Mouse (Mus musculus) thymus, adult 2 months (tissue): Measurements from ENCODE around the gene Mok.

Experiments
- CTCF ChIP-seq: fragments of 200-500 bp; IDR thresholded peaks from 2 replicates; pipeline ENCODE4 v1.5.1; 2012; ENCODE audit warnings: mild to moderate bottlenecking, control low read depth, low read length, moderate library complexity, borderline replicate concordance; ENCODE audit not compliant: control insufficient read depth, poor library complexity, insufficient read depth; ENCODE audit errors: extremely low read depth
- POLR2A ChIP-seq: fragments of 200-500 bp; IDR thresholded peaks from 2 replicates; pipeline ENCODE4 v1.6.1; 2012; ENCODE audit warnings: mild to moderate bottlenecking, low read length, control low read depth, moderate library complexity; ENCODE audit not compliant: control insufficient read depth, poor library complexity, insufficient read depth; ENCODE audit errors: extremely low read depth

- TF ChIP-seq CTCF (no peak), POLR2A (no peak)
These were observed 45.7 kb downstream of the Mok start for GRCm38 (mm10) chr12:110795035-110795434.
